Mouse (Mus musculus) testis, postnatal 10 days (tissue): ENCODE measurements around the gene Ppbp.
"Not testable (repeated sequence)": the region's sequence is repeated elsewhere in the genome, so short reads cannot be mapped to it uniquely, and the experiment has no call there.

Experiments used
- DNase-seq: peaks from one replicate; pipeline ENCODE4 v3.0.0; 2021; ENCODE audit warnings: low spot score

The Ppbp gene

GRCm38 (mm10) chr5:90788114-90788513 lies 19.8 kb downstream of the Ppbp start:
- DNase-seq = no peak

- no peak for DNase-seq
These were observed 21.2 kb downstream of the Ppbp start for GRCm38 (mm10) chr5:90789306-90790073.

GRCm38 (mm10) chr5:90790074-90790502 lies 21.8 kb downstream of the Ppbp start:
- DNase-seq = no peak

- DNase-seq = no peak
These were observed 25.9 kb downstream of the Ppbp start, which contains the start of gene Cxcl15 for GRCm38 (mm10) chr5:90794195-90794625. Cxcl15 (plus strand) TSS chr5:90794534.

GRCm38 (mm10) chr5:90795392-90795791 lies 27.1 kb downstream of the Ppbp start:
- DNase-seq = not testable (repeated sequence)

GRCm38 (mm10) chr5:90804574-90804973 lies 36.3 kb downstream of the Ppbp start:
- DNase-seq = no peak

- no peak for DNase-seq
These were observed 37.7 kb downstream of the Ppbp start for GRCm38 (mm10) chr5:90806050-90806449.

- no peak for DNase-seq
These were observed 39.0 kb downstream of the Ppbp start for GRCm38 (mm10) chr5:90807176-90807950.
